In the genomic region with DNA sequence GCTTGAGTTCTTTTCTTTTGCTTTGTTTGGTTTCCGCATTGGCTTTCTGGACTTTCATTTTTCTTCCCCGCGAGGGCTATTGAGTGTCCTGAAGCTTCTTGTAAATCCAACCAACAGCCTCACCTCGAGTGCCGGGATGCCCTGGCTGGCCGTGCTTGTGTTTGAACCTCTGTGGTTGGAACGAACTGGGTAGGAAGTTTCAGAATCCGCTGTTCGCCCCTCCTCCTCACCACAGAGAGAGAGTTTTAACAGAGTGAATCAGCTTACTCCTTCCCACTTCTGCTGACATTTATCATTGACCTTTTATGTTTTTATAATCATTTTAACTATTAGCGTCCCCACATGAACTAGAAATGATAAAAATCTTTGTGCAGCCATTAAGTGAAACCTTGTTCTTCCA, we compare ENCODE assay signal across 16 mouse cellular contexts.
"Had no signal": no experiment of that assay in that cellular context is flagged by ENCODE, and none has a peak within 500 bp of the region (broad histone marks: within the 10 kb centered on the region; RNA-seq: fewer than 3 reads in every experiment).

No protein-coding gene starts in this region.

- H3K36me3 ChIP-seq: limb, embryonic 12.5 days; liver, embryonic 13.5 days; lung, embryonic 15.5 days; midbrain, embryonic 12.5 days; neural tube, embryonic 13.5 days; stomach, embryonic 15.5 days had no signal

- H3K27me3 ChIP-seq: limb, embryonic 12.5 days; liver, embryonic 13.5 days; lung, embryonic 15.5 days; midbrain, embryonic 12.5 days; neural tube, embryonic 13.5 days; stomach, embryonic 15.5 days had no signal

- H3K27ac ChIP-seq: kidney, postnatal 0 days; limb, embryonic 12.5 days; liver, embryonic 13.5 days; lung, embryonic 15.5 days; macrophage; midbrain, embryonic 12.5 days; neural tube, embryonic 13.5 days; stomach, embryonic 15.5 days had no signal

- DNase-seq: kidney, postnatal 36 days; layer of hippocampus, adult 9-11 months; layer of hippocampus, postnatal 36 days; liver; liver, embryonic 13.5 days; liver, postnatal 0 days; lung, postnatal 14 days; retina, postnatal 1 day had no signal

- ATAC-seq: liver, postnatal 0 days; midbrain, embryonic 16.5 days had no signal

- H3K4me3 ChIP-seq: limb, embryonic 12.5 days; liver, embryonic 13.5 days; lung, embryonic 15.5 days; midbrain, embryonic 12.5 days; neural tube, embryonic 13.5 days; stomach, embryonic 15.5 days had no signal

- H3K4me1 ChIP-seq: limb, embryonic 12.5 days; liver, embryonic 13.5 days; lung, embryonic 15.5 days; midbrain, embryonic 12.5 days; neural tube, embryonic 13.5 days; stomach, embryonic 15.5 days had no signal
